Mouse (Mus musculus): ENCODE measurements around the gene Mpzl2. TPM values are rescaled to one million over a fixed set of nuclear protein-coding genes. Genes with fewer than 3 reads are reported as not detected.

Gene Mpzl2
- polyA plus RNA-seq, 1 experiment from 2014 or later = 13.3 TPM

DNA sequence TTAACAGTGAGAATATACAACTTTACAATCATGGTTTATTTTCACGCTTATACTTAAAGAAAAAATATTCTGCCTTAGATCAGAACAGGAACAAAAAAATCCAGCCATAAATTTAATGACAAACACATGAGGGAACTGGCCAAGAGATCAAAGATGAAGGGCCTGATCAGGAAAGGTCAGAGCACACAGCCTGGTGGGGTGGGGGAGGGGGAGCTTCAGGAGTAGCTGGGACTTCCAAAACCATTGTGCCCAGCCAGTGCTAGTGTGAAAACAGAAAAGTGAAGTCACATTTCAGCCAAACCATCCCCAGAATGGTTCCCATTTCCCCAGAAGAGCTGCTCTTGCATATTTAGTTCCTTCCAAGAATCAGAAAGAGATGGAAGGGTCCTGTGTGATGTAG is 62.9 kb downstream of the Mpzl2 start:
- Histone ChIP-seq H3K27ac (replicated peaks; ENCODE audit: low read depth, low read length) (no peak overlapping the region), H3K36me3 (ENCODE audit: control insufficient read depth, insufficient read depth, low read length) (no peaks in the 10 kb centered on the region), H3K4me1 (ENCODE audit: control insufficient read depth, insufficient read depth, low read length) (no peaks in the 10 kb centered on the region), H3K4me3 (ENCODE audit: low read depth, low read length) (no peak overlapping the region), H3K27me3 (replicated peaks; ENCODE audit: control insufficient read depth, insufficient read depth, low read length) (no peaks in the 10 kb centered on the region), H3K9me3 (ENCODE audit: control insufficient read depth, low read length) (no peaks in the 10 kb centered on the region), H3K9ac (ENCODE audit: low read depth, low read length) (no peak overlapping the region), H3K4me2 (ENCODE audit: low read depth, low read length) (no peak overlapping the region)
- DNase-seq (ENCODE audit: low spot score) (no peak), ATAC-seq (ENCODE audit: low read depth) (no peak)
- 57% methylated on average over 1 of the region's 1 CpGs for WGBS

DNA sequence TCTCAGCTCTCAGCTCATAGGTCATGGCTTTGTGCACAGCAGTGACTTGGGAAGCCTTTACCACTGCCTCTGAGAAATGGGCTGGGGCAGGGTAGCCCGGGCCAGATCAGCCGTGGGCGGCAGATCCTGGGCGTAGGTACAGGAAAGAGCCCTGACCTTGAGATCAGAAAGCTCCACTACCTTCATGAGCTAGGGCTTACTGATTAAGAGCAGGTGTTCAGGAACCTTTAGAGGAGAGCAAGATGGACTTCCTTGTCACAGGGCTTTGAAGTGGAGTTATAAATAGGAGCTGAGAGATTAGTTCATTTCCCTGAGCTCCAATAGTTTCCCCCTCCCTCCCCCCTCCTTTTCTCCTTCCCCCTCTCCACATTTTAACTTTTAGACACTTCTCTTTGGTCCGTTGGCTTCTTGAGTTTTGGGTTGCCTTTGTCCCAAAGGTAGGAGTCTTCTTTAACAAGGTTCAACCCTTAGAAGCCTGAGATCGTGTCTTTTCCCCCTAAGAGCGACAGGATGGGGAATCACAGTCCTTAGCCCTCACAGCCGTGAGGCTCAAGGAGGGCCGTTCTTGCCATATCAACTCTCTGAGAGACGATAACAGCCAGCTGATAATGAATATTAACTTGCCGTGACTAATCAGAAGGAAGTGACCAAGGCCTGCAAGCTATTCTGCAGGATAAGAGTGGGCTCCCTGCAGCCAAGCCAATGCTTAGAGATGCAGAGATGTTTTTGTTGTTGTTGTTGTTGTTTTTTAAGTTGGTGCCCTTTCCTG is 63.8 kb downstream of the Mpzl2 start:
- no peaks in the 10 kb centered on the region for H3K9me3 ChIP-seq (ENCODE audit: control insufficient read depth, low read length)
- DNase-seq (ENCODE audit: low spot score) = no peak
- H3K27ac ChIP-seq (replicated peaks; ENCODE audit: low read depth, low read length) = no peak overlapping the region
- no peak for ATAC-seq (ENCODE audit: low read depth)
- WGBS = 49% methylated on average over 11 of the region's 11 CpGs
- no peaks in the 10 kb centered on the region for H3K27me3 ChIP-seq (replicated peaks; ENCODE audit: control insufficient read depth, insufficient read depth, low read length)
- H3K36me3 ChIP-seq (ENCODE audit: control insufficient read depth, insufficient read depth, low read length) = no peaks in the 10 kb centered on the region
- no peak overlapping the region for H3K9ac ChIP-seq (ENCODE audit: low read depth, low read length)
- no peaks in the 10 kb centered on the region for H3K4me1 ChIP-seq (ENCODE audit: control insufficient read depth, insufficient read depth, low read length)
- no peak overlapping the region for H3K4me2 ChIP-seq (ENCODE audit: low read depth, low read length)
- H3K4me3 ChIP-seq (ENCODE audit: low read depth, low read length) = no peak overlapping the region

Other genes starting within 250 kb of the Mpzl2 start
- 2.0 and 2.3 TPM in 2 replicates for gene Tmem25, start 240.5 kb upstream of the Mpzl2 start, polyA plus RNA-seq (2014; fragmentation: Nextera tagmentation; extraction: Ambion mirVana)
- not detected in 2 replicates for gene Ttc36, start 236.7 kb upstream of the Mpzl2 start, polyA plus RNA-seq (2014; fragmentation: Nextera tagmentation; extraction: Ambion mirVana)
- 12.0 and 12.3 TPM in 2 replicates for gene Kmt2a, start 158.5 kb upstream of the Mpzl2 start, polyA plus RNA-seq (2014; fragmentation: Nextera tagmentation; extraction: Ambion mirVana)
- 681 and 870 TPM in 2 replicates for gene Atp5l, start 119.1 kb upstream of the Mpzl2 start, polyA plus RNA-seq (2014; fragmentation: Nextera tagmentation; extraction: Ambion mirVana)
- gene Ube4a, start 74.2 kb upstream of the Mpzl2 start, polyA plus RNA-seq (2014; fragmentation: Nextera tagmentation; extraction: Ambion mirVana) = 25.5 and 30.3 TPM in 2 replicates
- 0.47 and 0.67 TPM in 2 replicates for gene Cd3g, start 59.4 kb upstream of the Mpzl2 start, polyA plus RNA-seq (2014; fragmentation: Nextera tagmentation; extraction: Ambion mirVana)
- gene Cd3d, start 58.0 kb upstream of the Mpzl2 start, polyA plus RNA-seq (2014; fragmentation: Nextera tagmentation; extraction: Ambion mirVana) = not detected in 2 replicates
- 0.10 and 0.25 TPM in 2 replicates for gene Cd3e, start 30.2 kb upstream of the Mpzl2 start, polyA plus RNA-seq (2014; fragmentation: Nextera tagmentation; extraction: Ambion mirVana)
- gene Mpzl3, start 15.4 kb downstream of the Mpzl2 start, polyA plus RNA-seq (2014; fragmentation: Nextera tagmentation; extraction: Ambion mirVana) = 4.0 TPM in 2 replicates
- gene Jaml, start 39.4 kb downstream of the Mpzl2 start, polyA plus RNA-seq (2014; fragmentation: Nextera tagmentation; extraction: Ambion mirVana) = 0.21 and 0.50 TPM in 2 replicates
- gene Scn2b, start 78.0 kb downstream of the Mpzl2 start, polyA plus RNA-seq (2014; fragmentation: Nextera tagmentation; extraction: Ambion mirVana) = 2.4 TPM in 2 replicates
- gene Scn4b, start 98.6 kb downstream of the Mpzl2 start, polyA plus RNA-seq (2014; fragmentation: Nextera tagmentation; extraction: Ambion mirVana) = 0.13 and 0.19 TPM in 2 replicates
- gene BC049352, start 142.2 kb downstream of the Mpzl2 start, polyA plus RNA-seq (2014; fragmentation: Nextera tagmentation; extraction: Ambion mirVana) = 0.81 and 1.0 TPM in 2 replicates
- 4.3 and 5.2 TPM in 2 replicates for gene Tmprss4, start 164.3 kb downstream of the Mpzl2 start, polyA plus RNA-seq (2014; fragmentation: Nextera tagmentation; extraction: Ambion mirVana)
- 1.2 TPM in 2 replicates for gene Il10ra, start 229.3 kb downstream of the Mpzl2 start, polyA plus RNA-seq (2014; fragmentation: Nextera tagmentation; extraction: Ambion mirVana)